Mouse (Mus musculus): ENCODE results near the gene Hephl1.

GRCm38 (mm10) chr9:15007566-15007965 is 104.3 kb downstream of the Hephl1 start:
- TF ChIP-seq CTCF (IDR thresholded peaks at IDR 0.05; ENCODE audit: low read depth) (no peak), EP300 (optimal IDR thresholded peaks at IDR 0.05) (no peak)
